Comparison of ENCODE assay signal across 27 mouse cellular contexts in genomic region chr17:83160296-83160695, GRCm38 (mm10).
"Had no signal": no experiment of that assay in that cellular context is flagged by ENCODE, and none has a peak within 500 bp of the region (broad histone marks: within the 10 kb centered on the region; RNA-seq: fewer than 3 reads in every experiment).

No protein-coding gene starts in this region.

- DNase-seq: cerebellum, adult 2 months; cerebellum, adult 8-10 months; cerebellum, adult 9-10 months; cerebellum, adult 9-11 months; cerebellum, postnatal 10 days; cerebellum, postnatal 14 days; cerebellum, postnatal 25 days; cerebellum, postnatal 36 days; embryo, embryonic 11 days; forebrain, postnatal 0 days; gastrocnemius, adult 2 months; gastrocnemius, postnatal 10 days; gastrocnemius, postnatal 14 days; gastrocnemius, postnatal 25 days; gastrocnemius, postnatal 36 days; heart, adult 11 months; heart, adult 18-20 months; heart, adult 2 months had no signal

- H3K27ac ChIP-seq: embryonic facial prominence, embryonic 10.5 days; embryonic facial prominence, embryonic 12.5 days; embryonic facial prominence, embryonic 13.5 days; embryonic facial prominence, embryonic 15.5 days; forebrain, embryonic 10.5 days; forebrain, embryonic 12.5 days; forebrain, embryonic 13.5 days; forebrain, embryonic 15.5 days; gastrocnemius, adult 2 months; heart, adult 2 months had no signal

- H3K4me3 ChIP-seq: embryonic facial prominence, embryonic 10.5 days; embryonic facial prominence, embryonic 12.5 days; embryonic facial prominence, embryonic 13.5 days; embryonic facial prominence, embryonic 15.5 days; erythroblast, embryonic 14.5 days; forebrain, embryonic 10.5 days; forebrain, embryonic 12.5 days; forebrain, embryonic 13.5 days; forebrain, embryonic 15.5 days; gastrocnemius, adult 2 months; heart, adult 2 months had no signal

- H3K36me3 ChIP-seq: embryonic facial prominence, embryonic 10.5 days; embryonic facial prominence, embryonic 12.5 days; embryonic facial prominence, embryonic 13.5 days; embryonic facial prominence, embryonic 15.5 days; forebrain, embryonic 10.5 days; forebrain, embryonic 12.5 days; forebrain, embryonic 15.5 days had no signal

- H3K27me3 ChIP-seq: embryonic facial prominence, embryonic 12.5 days; forebrain, embryonic 15.5 days had no signal
